Mouse (Mus musculus) brown adipose tissue, adult 24 weeks (tissue): ENCODE measurements around the gene Zdhhc8. TPM values are rescaled to one million over a fixed set of nuclear protein-coding genes. Genes with fewer than 3 reads are reported as not detected.

Experiments
- H3K27ac ChIP-seq: fragments of 200-500 bp; replicated peaks from 2 replicates; pipeline ENCODE4 v1.5.1; 2012; ENCODE audit warnings: low read depth, mild to moderate bottlenecking, low read length
- H3K4me1 ChIP-seq: fragments of 200-500 bp; 2 replicates; pipeline ENCODE4 v1.6.1; 2012; ENCODE audit warnings: low read length, mixed read lengths; ENCODE audit not compliant: control insufficient read depth, insufficient read depth, insufficient read length
- H3K4me3 ChIP-seq: fragments of 200-500 bp; 2 replicates; pipeline ENCODE4 v1.5.1; 2012; ENCODE audit warnings: low read depth, mild to moderate bottlenecking, low read length, moderate library complexity; ENCODE audit not compliant: insufficient read depth
- polyA plus RNA-seq: library from polyadenylated mRNA; stranded (reverse); fragments of >200 nt; gene quantifications from 2 replicates; pipeline ENCODE4 v1.2.4, GENCODE M21; 2012; ENCODE audit not compliant: missing spikeins, insufficient read depth, insufficient read length

Gene Zdhhc8
- polyA plus RNA-seq, 1 experiment = 5.1 TPM

DNA sequence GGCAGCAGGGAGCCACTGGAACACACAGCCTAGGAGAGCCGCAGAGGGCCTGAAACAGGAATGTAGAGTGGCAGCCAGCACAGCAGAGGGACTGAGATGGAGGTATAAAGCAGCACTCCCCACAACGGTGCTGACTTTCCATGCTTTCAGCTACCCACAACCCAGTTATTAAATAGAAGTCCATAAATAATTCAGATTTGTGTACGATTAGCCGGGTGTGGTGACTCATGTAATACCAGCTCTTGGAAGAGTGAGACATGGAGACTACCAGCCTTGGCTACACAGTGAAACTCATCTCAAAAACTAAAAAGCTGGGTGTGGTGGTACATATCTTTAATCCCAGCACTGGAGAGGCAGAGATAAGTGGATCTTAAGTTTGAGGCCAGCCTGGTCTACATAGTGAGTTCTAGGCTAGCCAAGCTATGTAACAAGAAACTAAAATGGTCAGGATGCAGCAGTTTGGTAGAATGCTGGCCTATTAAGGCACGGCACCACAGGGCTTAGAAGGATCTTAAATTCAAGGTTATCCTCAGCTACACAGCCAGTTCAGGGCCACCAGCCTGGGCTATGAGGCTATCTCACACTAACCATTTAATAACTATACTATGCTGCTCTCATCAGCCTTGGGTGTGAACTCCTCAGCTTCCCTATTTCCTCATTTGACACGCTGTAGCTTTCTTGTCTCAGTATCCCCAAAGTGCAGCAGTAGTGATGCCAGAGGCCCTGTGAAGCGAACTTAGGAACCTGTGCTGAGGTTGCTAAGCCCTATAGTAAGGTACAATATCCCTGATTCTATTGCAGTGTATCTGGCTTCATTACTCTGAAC is 2.0 kb upstream of the Zdhhc8 start:
- Histone ChIP-seq H3K4me1 (peaks cover 10% of the 10 kb centered on the region), H3K27ac (no peak overlapping the region), H3K4me3 (no peak overlapping the region)

DNA sequence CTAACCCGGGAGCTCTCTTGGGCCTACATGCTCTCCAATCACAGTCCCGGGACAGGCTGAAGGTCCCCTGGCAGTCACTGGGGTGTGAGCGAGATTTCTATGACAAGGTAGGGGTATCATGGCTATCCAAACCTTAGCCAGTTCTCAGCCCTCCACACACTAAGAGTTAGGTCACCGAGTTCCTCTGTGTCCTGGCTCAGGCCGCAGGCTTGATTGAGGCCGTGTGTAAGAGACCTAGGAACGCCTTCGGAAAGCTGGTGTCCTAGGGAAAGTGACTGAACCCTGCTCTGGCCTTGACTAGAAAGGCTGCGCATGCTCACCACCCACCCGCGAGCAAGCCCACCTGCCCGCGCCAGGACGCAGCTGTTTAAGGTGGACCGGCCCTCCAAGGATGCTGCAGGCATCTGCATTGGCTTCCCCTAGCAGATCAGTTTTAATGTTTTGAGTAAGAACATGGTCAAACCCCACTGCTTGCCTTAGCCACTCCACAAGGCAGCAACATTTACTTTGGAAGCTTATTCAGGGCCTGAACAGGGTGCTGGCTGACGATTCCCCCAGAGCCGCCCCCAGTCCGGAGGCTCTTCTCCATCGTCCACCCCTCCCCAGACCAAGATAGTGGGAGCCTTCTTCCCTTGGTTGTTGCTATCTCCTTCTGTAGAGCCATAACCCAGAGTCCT is 591 bp upstream of the Zdhhc8 start:
- peak overlapping the region; percentile 78 for H3K4me3 ChIP-seq
- H3K4me1 ChIP-seq = peaks cover 17% of the 10 kb centered on the region
- peak overlapping the region; percentile 78 for H3K27ac ChIP-seq

DNA sequence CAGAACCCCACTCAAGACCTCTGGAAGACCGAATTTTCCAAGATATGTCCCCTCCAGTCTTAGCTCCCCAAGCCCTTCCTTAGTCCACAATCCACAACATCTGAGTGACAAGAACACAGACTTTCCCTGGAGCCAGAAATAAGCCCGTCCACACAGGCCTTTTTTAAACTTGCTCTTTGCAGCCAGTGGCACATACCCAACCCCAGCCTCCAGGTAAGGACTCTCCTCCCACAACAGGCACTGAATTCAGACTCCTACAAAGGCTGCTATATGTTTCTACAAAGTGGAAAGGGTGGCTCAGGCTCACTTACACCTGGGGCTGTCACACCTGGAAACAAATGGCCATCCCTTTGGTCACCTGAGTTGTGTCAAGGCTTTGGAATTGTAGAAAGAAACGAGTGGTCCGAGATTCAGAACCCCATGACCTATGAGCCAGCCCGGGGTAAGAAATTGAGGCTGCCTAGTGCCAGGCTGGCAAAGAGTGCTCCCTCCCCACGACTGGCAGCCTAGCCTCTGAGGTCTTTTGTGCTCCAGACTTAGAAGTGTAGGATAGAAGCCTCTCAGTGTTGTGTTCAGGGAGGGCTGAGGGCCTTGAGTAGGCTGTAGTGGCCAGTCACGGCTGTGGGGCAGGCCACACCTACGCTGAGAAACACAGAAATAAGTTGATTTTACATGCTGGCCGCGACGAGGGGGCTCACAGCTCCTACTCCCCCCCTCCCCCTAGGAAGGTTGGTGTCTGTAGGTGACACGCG is 841 bp downstream of the Zdhhc8 start:
- peak overlapping the region; percentile 78 for H3K4me3 ChIP-seq
- peaks cover 29% of the 10 kb centered on the region for H3K4me1 ChIP-seq
- no peak overlapping the region for H3K27ac ChIP-seq

DNA sequence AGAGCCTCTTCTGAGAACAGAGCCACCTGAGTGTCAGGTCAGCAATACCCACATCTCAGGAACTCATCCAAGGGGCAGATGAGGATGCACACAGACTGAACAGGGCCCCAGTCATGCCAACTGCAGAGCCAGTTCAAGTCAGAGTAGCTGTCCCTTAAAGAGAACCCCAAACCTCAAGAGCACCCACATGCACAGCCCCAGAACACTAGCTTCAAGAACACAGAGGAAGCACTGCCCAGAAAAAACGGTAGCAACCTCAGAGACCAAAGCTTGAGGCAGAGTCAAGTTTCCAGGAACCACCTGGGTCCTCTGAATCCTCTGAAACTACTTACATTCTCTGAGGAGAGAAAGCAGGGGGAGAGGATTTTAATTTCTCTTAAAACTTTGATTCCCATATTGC is 1.5 kb downstream of the Zdhhc8 start:
- H3K27ac ChIP-seq = no peak overlapping the region
- no peak overlapping the region for H3K4me3 ChIP-seq
- peaks cover 29% of the 10 kb centered on the region for H3K4me1 ChIP-seq

DNA sequence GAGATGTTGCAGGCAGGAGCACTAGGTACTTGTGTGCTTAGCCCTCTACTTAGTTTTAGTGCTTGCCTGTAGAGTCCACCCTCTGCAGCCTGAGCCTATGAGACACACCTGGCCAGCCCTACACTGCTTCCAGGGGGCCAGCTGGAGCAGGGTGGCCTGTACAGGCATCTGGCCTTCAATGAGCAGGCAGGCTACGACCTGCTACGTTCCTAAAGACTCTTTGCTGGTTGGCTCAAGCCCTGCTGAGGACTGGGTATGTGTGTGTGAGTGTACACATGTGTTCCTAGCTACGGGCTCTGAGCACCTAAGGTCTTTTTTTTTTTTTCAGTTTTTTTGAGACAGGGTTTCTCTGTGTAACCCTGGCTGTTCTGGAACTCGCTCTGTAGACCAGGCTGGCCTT is 3.5 kb downstream of the Zdhhc8 start:
- no peak overlapping the region for H3K4me3 ChIP-seq
- H3K27ac ChIP-seq = no peak overlapping the region
- H3K4me1 ChIP-seq = peaks cover 29% of the 10 kb centered on the region

DNA sequence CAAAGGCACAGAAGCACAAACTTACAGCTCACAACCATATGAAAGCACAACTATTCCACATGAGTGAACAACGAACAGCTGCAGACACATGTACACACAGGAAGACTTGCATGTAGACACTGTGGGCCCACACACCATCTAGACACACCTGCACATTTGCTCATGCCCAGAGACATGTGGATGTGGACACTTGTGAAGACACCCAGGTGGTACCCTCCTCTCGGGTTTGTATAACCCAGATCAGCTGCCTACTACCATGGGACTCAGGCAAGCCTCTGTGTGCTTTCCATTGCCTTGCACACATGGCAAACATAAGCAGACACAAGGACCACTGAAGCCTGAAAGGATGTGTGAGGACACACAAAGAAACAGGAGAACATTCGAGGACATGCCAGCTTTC is 3.9 kb downstream of the Zdhhc8 start:
- Histone ChIP-seq H3K4me1 (peaks cover 28% of the 10 kb centered on the region), H3K4me3 (no peak overlapping the region), H3K27ac (no peak overlapping the region)

DNA sequence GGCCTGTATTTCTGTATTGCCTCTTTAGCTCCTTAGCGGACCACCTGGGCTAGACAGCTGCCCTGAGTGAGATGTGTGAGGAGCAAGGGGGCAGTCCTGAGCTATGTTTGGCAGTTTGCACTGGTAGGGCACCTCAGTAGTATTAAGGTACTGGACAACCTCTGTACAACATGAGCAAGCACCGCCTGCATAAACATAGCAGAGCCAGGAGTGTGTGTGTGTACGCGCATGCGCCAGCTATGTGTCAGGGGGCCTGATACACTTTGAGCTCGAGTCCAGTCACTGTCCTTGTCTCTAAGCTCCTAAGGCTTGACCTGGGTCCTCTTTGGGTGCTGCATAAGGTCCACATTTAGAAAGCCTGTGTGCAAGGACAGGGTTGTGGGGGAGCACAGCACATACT is 4.3 kb downstream of the Zdhhc8 start:
- no peak overlapping the region for H3K4me3 ChIP-seq
- no peak overlapping the region for H3K27ac ChIP-seq
- peaks cover 25% of the 10 kb centered on the region for H3K4me1 ChIP-seq

DNA sequence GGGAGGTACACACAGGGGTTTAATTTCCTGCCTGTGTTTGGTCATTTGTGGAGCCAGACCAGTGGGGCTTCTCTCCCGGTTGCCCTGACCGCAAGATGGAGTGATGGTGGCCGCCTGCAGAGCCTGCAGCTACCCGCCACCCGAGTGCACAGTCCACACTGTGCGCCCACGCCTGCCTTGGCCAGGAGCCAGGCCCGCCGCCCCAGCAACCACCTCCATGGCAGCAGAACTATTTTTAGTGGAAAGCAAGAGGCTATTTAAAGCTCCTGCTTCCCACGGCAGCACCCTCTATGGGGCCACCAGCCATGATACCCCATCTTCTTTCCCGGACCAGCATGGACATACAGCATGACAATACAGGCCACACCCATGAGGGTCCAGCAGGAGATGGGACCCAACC is 5.3 kb downstream of the Zdhhc8 start:
- H3K4me1 ChIP-seq = peaks cover 25% of the 10 kb centered on the region
- H3K4me3 ChIP-seq = no peak overlapping the region
- no peak overlapping the region for H3K27ac ChIP-seq

DNA sequence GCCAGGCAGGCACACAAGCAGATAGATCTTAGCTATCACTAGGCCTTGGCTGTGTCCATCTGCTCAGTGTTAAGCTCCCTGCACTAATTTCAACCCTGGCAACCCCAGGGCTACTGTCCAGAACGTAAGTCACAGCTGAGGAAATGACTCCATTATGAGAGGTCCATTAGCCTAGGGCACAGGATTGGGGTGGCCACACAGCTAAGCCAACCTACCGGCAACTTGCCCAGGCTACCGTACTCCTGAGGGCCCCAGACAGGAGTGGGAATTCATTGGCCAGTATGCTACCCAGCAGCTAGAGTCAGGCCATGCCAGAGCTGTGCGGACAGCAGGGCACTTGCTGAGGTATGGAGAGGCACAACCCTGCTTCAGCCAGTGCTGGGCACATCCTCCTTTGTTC is 6.1 kb downstream of the Zdhhc8 start:
- H3K4me3 ChIP-seq = no peak overlapping the region

DNA sequence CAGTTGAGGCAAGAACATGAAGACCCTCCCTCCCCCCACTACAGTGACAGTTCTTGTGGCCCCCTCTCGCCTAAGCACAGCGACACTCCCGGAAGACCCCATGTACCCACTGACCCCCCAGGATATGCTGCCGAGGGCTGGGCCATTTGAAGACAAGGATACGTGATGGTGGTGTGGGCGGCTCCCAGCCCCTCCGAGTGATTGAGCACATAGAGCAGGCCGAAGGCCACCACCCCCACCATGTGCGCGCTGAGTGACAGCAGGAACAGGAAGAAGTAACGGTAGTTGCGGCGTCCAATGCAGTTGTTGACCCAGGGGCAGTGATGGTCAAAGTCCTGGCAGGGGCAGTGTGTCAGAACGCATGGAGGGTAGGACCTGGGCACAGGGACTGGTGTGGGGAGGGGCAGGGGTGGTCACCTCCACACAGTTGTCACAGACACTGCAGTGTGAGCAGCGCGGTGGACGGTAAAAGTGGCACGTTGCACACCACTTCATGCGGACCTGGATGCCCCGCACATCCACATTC is 7.0 kb downstream of the Zdhhc8 start:
- Histone ChIP-seq H3K4me1 (peaks cover 19% of the 10 kb centered on the region), H3K27ac (no peak overlapping the region), H3K4me3 (no peak overlapping the region)

More for the DNA sequence above, 6.1 kb downstream of the Zdhhc8 start:
- H3K4me1 ChIP-seq = peaks cover 22% of the 10 kb centered on the region
- H3K27ac ChIP-seq = no peak overlapping the region

DNA sequence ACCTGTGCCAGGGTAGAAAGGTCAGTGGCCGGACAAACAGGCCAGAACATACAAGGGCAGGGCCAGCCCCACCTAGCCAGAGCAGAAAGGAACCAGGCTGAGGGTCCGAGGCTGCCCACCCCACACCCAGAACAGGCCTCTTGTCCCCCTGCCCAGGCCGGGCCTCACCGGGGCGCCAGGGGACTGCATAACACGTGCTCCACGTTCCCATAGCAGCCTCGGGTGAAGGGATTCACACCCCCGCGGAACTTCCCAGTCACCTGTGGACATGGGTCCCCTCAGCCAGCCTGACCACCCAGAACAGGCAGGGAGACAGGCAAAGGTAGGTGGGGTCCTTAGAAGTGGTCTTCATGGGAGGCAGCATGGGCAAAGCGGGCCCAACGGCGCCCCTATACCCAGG is 7.7 kb downstream of the Zdhhc8 start:
- H3K4me3 ChIP-seq = no peak overlapping the region
- H3K27ac ChIP-seq = no peak overlapping the region
- peaks cover 19% of the 10 kb centered on the region for H3K4me1 ChIP-seq

DNA sequence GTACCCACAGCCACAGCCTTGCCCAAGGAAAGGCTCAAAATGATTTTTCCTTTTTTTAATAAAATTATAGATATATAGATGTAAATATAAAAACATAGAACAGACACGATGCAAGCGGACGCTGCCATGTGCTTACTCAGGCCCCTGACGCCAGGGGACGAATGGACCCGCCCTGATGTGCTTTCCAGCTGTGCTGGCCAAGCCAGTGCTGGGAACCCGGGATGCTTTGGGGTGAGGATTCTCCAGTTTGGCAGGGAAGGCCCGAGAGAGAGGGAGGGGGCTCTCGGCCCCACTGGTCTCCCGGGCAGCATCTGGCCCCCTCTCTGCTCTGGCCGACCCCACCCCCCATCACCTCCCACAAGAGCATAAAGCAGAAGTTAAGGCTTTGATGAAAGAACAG is 12.7 kb downstream of the Zdhhc8 start:
- Histone ChIP-seq H3K4me1 (no peaks in the 10 kb centered on the region; the same call in 1 of the 2 replicates), H3K4me3 (no peak overlapping the region), H3K27ac (no peak overlapping the region)

DNA sequence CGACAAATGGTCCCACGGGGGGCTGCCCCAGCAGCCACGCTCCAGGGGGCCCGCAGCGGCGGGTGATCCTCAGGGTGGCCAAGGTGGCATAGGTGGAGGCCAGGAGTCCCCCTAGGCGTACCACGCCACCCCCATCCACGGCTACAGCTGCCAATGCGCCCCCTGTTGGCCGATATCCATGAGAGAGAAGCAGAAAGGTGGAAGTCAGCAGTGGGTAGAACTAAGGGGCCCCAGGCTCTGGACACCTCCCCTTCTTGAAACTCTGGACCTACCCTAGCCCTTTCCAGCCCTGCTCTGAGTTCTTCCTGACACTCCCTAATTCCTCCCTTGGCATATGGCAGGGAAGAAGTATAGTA is 13.4 kb downstream of the Zdhhc8 start:
- H3K27ac ChIP-seq = no peak overlapping the region
- H3K4me1 ChIP-seq = no peaks in the 10 kb centered on the region; the same call in 1 of the 2 replicates
- H3K4me3 ChIP-seq = no peak overlapping the region

DNA sequence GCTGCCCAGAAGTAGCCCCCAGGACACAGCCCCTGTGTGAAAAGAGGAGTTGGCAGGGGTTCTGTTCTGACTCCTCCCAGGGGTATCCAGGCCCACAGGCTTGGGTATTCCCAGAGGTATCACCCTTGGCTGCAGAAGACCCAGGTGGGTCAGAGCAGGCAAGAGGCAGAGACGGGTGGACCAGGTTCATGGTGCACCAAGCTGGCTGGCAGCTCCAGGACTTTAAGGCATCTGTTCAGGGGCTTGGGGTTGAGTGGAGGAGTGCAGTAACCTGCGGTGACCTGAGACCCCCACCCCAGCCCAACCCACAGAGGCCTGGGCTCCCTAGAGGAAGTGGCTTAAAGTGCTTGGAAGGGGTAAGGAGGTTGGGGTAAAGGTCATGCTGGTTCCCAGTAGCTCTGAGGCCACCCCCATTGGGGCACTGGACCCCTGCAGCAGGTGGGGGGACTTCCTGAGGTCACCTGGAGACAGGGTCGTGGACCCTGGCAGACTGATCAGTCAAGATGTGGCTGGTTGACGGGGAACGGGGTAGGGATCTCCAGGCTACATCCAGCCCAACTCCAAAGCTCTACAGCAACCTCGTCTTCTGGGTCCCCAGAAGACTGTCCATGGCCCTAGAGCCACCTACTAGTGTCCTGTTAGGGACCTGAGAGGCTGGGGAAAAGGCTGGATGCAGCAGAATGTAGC is 13.9 kb downstream of the Zdhhc8 start:
- no peak overlapping the region for H3K4me3 ChIP-seq
- H3K27ac ChIP-seq = no peak overlapping the region
- H3K4me1 ChIP-seq = no peaks in the 10 kb centered on the region; the same call in 1 of the 2 replicates

DNA sequence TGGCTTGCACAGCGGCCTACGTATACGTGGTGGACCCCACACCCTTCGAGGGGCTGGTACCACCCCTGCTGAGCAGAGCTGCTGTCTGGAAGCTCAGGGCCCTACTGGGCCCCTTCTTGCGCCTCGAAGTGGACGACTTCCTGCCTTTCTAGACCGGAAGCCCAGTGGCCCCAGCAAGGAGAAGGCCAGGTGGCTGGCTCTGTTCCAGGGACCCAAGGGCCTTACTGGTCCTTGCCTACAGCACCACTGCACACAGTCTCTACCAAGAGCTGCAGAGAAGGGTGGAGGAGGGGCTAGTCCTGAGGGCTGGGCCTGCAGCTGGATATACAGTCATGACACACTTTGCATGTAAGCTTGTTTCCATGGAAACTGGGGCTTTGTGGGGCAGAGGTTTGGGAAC is 14.9 kb downstream of the Zdhhc8 start:
- no peak overlapping the region for H3K27ac ChIP-seq
- H3K4me3 ChIP-seq = no peak overlapping the region

More for the DNA sequence above, 14.9 kb downstream of the Zdhhc8 start:
- H3K4me1 ChIP-seq = no peaks in the 10 kb centered on the region; the same call in 1 of the 2 replicates
